In genomic region chr7:79183417-79183816, GRCm38 (mm10) we compare ENCODE assay signal across 14 mouse cellular contexts. TPM values are rescaled to one million over a fixed set of nuclear protein-coding genes. Genes with fewer than 3 reads are reported as not detected.
DNase-seq lines count a peak whose midpoint lies in the region.
"Had no signal": no experiment of that assay in that cellular context is flagged by ENCODE, and none has a peak within 500 bp of the region (broad histone marks: within the 10 kb centered on the region; RNA-seq: fewer than 3 reads in every experiment).

No protein-coding gene starts in this region.

- peak; percentile 49 for DNase-seq in ES-CJ7 (ENCODE audit: low read depth, low spot score)
- peak; percentile 47 for DNase-seq in R1 (ENCODE audit: low read depth, low spot score)
- no peak for DNase-seq in layer of hippocampus, adult 18-20 months (ENCODE audit: low spot score in 2 of 2)
- no peak for DNase-seq in spleen, adult 12 weeks (ENCODE audit: low spot score)
- no peak for DNase-seq in frontal cortex, postnatal 10 days (ENCODE audit: low spot score in 2 of 2)
- DNase-seq: adrenal gland, adult 8-10 months; adrenal gland, postnatal 14 days; adrenal gland, postnatal 36 days; cerebellum, adult 11-12 months; cerebellum, adult 2 months; cerebellum, adult 9-10 months; cerebellum, postnatal 10 days; cerebellum, postnatal 25 days; forebrain, postnatal 0 days had no signal

RNA-seq across cellular contexts. Expression of gene Mfge8, which starts 34.6 kb away (rescaled TPM):
- total RNA-seq in layer of hippocampus, adult 18-20 months (2021): 100 to 1,000 TPM; 184 to 202 TPM

RNA-seq across cellular contexts. Expression of gene Hapln3, which starts 52.6 kb away (rescaled TPM):
- 1 to 10 TPM; 1.3 to 1.4 TPM for total RNA-seq in layer of hippocampus, adult 18-20 months (2021)

Comparison
In these comparisons a context has a peak if more than half of its experiments do, and no peak if none do; other contexts are left out.
1. DNase-seq: peak in ES-CJ7 (single experiment) and R1 (single experiment); none in layer of hippocampus, adult 18-20 months (0 of 2), spleen, adult 12 weeks (single experiment) and frontal cortex, postnatal 10 days (0 of 2).